Mouse (Mus musculus): ENCODE measurements around the gene Hsdl1. TPM values are rescaled to one million over a fixed set of nuclear protein-coding genes. Genes with fewer than 3 reads are reported as not detected.
A peak's percentile ranks its signal among the peaks of the same experiment; 100 is the strongest.

The Hsdl1 gene
- polyA plus RNA-seq, 1 experiment from 2014 or later: 73.0 TPM

DNA sequence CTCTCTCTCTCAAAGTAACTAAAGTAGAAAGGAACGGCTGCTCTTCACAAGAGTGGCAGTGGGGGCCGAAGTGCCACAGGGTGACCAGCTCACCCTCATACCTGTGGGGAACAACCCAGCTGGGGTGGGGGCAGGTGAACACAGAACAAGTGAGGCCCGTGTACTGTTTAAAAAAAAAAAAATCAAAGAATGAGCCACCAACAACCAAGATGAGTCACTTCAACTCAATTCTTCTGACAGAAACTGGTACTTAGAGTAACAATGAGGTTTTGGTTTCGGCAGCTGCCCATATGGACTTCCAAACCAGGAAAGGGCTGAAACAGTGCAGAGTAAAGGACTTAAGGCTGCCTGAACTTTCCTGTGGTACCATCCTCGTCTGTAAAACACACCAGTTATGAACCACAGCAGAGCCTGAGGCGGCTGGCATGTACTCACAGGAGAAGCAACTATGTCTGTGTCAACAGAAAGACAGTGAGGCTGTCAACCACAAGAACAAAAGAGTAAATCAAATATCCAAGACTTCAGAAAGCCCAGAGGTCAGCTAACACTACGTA, 26.3 kb downstream of the Hsdl1 start:
- Histone ChIP-seq H3K27ac (replicated peaks) (no peak overlapping the region), H3K4me1 (0 out of 2 replicates have a peak, but pooled peaks cover 2% of the 10 kb centered on the region), H3K36me3 (peaks cover 52% of the 10 kb centered on the region), H3K9me3 (replicated peaks) (no peaks in the 10 kb centered on the region), H3K27me3 (ENCODE audit: low read depth, poor library complexity, severe bottlenecking) (no peaks in the 10 kb centered on the region), H3K4me3 (no peak overlapping the region)
- DNase-seq (ENCODE audit: low spot score): no peak
- WGBS: 81% methylated on average over 7 of the region's 7 CpGs

DNA sequence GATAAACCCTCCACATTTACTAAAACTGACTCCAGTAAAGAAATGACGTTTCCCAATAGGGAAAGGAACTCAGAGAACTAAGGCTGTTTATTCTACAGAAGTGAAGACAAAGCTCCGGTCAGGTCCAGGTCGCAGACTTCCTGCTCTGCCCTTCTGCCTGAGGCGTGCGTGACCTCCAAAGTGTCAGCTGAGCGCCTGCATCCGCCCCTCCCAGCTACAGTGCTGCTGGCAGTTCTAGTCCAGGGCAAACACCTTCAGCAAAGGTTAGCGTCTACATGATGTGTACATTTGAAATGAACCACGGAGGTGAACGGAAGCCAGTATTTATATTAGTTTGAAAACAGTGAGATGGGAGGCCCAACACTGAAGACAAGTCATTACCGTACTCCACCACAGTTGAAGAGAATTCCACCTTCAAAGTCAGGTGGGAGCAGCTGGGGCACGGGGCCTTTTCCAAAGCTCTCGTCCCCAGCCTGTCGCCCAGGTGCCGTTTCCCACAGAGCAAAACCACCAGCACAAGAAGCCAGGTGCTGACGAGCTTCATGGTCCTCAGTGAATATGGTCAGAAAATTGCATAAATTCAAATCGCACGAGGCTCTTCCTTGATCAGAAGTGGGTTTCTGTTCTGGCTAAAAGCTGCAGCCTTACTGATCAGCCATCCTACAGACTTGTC, 27.8 kb downstream of the Hsdl1 start:
- 91% methylated on average over 18 of the region's 18 CpGs for WGBS
- no peaks in the 10 kb centered on the region for H3K9me3 ChIP-seq (replicated peaks)
- no peak overlapping the region for H3K4me3 ChIP-seq
- no peak for DNase-seq (ENCODE audit: low spot score)
- H3K4me1 ChIP-seq: no peaks in the 10 kb centered on the region
- no peak overlapping the region for H3K27ac ChIP-seq (replicated peaks)
- no peaks in the 10 kb centered on the region for H3K27me3 ChIP-seq (ENCODE audit: low read depth, poor library complexity, severe bottlenecking)
- H3K36me3 ChIP-seq: peaks cover 66% of the 10 kb centered on the region

DNA sequence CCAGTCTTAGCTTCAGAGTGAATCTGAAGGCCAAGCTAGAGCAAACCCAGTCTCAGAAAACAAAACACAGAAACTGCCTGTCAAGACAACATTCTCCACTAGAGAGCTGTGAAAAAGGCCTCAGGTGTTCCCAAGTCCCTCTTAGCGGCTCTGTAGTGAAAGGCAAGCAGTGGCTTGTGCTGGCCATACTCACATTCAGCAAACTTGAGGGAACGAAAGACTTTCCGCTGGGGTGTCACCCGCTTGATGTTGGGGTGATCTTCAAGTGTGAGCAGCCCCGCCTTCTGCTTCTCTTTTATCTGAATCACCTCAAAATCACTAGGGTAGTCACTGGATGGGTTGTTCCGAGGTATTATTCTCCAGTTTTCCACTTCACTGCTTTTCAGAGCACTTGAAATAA, 29.2 kb downstream of the Hsdl1 start:
- Histone ChIP-seq H3K9me3 (replicated peaks) (no peaks in the 10 kb centered on the region), H3K27me3 (ENCODE audit: low read depth, poor library complexity, severe bottlenecking) (no peaks in the 10 kb centered on the region), H3K27ac (replicated peaks) (no peak overlapping the region), H3K4me3 (no peak overlapping the region), H3K36me3 (peaks cover 73% of the 10 kb centered on the region), H3K4me1 (no peaks in the 10 kb centered on the region)
- 95% methylated on average over 6 of the region's 6 CpGs for WGBS
- DNase-seq (ENCODE audit: low spot score): no peak

DNA sequence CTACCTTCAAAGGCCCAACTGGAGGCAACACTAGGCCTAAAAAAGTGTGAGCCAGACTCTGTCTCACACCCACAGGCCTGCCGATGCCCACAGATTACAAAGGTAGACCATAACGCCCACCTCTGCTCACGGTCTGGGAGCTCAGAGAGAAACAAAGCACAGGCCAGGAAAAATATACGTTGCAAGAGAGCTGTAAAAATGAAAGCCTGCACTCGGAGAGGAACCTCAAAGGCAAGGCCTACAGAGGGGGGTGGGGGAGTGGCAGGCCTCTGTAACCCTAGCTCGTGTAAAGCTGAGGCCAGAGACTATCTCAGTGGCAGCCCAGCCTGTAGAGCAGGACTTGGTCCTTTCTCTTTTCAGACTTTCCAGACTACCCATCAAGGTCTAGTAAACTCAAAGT, 29.8 kb downstream of the Hsdl1 start:
- no peaks in the 10 kb centered on the region for H3K27me3 ChIP-seq (ENCODE audit: low read depth, poor library complexity, severe bottlenecking)
- 91% methylated on average over 6 of the region's 6 CpGs for WGBS
- no peaks in the 10 kb centered on the region for H3K4me1 ChIP-seq
- no peak for DNase-seq (ENCODE audit: low spot score)
- H3K4me3 ChIP-seq: no peak overlapping the region
- H3K27ac ChIP-seq (replicated peaks): no peak overlapping the region
- no peaks in the 10 kb centered on the region for H3K9me3 ChIP-seq (replicated peaks)
- peaks cover 79% of the 10 kb centered on the region for H3K36me3 ChIP-seq

DNA sequence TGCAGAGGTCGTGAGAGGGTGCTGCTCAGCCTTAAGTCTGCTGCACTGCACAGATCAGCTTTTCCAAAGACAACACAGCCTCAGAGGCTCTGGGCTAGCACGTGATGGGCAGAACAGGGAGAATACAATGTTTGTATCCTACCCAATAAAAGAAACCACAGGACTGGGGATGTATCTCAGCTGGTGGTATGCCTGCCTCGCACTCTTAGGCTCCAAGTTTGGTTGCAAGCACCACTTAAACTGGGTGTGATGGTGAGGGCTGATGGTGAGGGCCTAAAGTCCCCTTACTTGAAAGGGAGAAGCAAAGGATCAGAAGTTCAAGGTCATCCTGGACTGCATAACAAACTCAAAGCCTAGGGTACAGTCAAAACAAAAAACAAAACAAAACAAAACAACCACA, 30.4 kb downstream of the Hsdl1 start:
- Histone ChIP-seq H3K4me3 (no peak overlapping the region), H3K36me3 (peaks cover 85% of the 10 kb centered on the region), H3K9me3 (replicated peaks) (no peaks in the 10 kb centered on the region), H3K4me1 (no peaks in the 10 kb centered on the region), H3K27me3 (ENCODE audit: low read depth, poor library complexity, severe bottlenecking) (no peaks in the 10 kb centered on the region), H3K27ac (replicated peaks) (no peak overlapping the region)
- no peak for DNase-seq (ENCODE audit: low spot score)
- 90% methylated on average over 3 of the region's 3 CpGs for WGBS

DNA sequence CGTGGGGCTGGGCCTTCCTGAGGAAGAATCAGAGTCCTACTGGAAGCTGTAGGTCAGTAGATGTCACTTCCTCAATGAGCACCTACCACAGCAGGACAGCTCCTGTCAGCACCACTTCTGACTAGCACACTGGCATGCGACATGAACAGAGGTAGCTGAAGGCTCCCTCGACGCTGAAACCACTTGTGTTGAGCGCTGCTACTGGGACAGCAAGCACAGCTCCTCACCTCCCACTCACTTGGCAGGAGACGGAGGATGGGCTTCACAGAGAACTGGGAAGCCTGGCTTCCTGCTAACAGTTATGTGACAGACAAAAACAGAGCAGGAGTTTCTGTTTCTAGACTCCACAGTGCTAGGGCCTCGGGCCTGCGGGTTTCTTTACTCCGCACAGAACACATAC, 43.0 kb downstream of the Hsdl1 start:
- H3K4me3 ChIP-seq: no peak overlapping the region
- H3K4me1 ChIP-seq: peaks cover 9% of the 10 kb centered on the region; the same call in 1 of the 2 replicates
- H3K27me3 ChIP-seq (ENCODE audit: low read depth, poor library complexity, severe bottlenecking): no peaks in the 10 kb centered on the region
- no peak overlapping the region for H3K27ac ChIP-seq (replicated peaks)
- peaks cover 100% of the 10 kb centered on the region for H3K36me3 ChIP-seq
- no peak for DNase-seq (ENCODE audit: low spot score)
- H3K9me3 ChIP-seq (replicated peaks): no peaks in the 10 kb centered on the region
- 95% methylated on average over 9 of the region's 9 CpGs for WGBS

DNA sequence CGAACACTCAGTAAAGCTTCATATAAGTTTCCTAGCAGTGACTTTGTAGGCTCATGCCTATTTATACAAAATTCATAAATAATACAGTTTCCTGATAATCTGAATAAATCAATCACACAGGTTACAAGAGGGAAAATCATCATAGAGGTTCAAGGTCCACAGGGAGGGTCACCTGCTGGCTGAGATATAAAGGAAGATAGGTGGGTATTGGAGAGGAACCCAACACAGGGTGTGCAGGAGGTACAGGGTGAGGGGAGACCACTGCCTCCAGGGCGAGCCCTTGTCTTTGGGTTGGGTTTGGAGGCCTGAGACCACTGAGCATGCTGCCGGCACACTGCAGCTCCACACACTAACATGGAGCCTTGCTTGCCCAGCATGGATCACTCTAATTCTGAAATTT, 43.6 kb downstream of the Hsdl1 start:
- H3K4me1 ChIP-seq: peaks cover 9% of the 10 kb centered on the region; the same call in 1 of the 2 replicates
- peaks cover 100% of the 10 kb centered on the region for H3K36me3 ChIP-seq
- no peak overlapping the region for H3K4me3 ChIP-seq
- H3K9me3 ChIP-seq (replicated peaks): no peaks in the 10 kb centered on the region
- no peak for DNase-seq (ENCODE audit: low spot score)
- H3K27me3 ChIP-seq (ENCODE audit: low read depth, poor library complexity, severe bottlenecking): no peaks in the 10 kb centered on the region
- WGBS: 89% methylated on average over 3 of the region's 3 CpGs
- no peak overlapping the region for H3K27ac ChIP-seq (replicated peaks)

DNA sequence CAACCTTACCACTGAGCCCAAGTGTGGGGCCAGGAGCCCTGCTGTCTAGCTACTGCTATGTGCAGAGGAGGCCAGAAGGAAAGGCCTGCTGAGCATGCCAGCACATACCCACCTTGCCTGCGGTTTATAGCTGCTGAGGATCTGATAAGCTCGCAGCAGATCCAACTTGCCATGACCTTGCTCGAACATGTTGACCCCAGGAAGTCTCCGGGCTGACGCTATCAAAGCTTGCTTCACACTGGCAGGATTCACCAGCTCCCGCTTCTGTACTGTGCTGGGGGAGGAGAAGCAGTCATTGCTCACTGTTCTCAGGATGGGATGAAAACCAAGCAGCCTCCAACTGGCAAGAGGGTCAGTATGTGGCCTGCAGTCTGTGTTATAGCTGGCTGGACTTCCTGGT, 44.0 kb downstream of the Hsdl1 start:
- Histone ChIP-seq H3K36me3 (peaks cover 98% of the 10 kb centered on the region), H3K4me1 (peaks cover 9% of the 10 kb centered on the region; the same call in 1 of the 2 replicates), H3K4me3 (no peak overlapping the region), H3K27me3 (ENCODE audit: low read depth, poor library complexity, severe bottlenecking) (no peaks in the 10 kb centered on the region), H3K27ac (replicated peaks) (no peak overlapping the region), H3K9me3 (replicated peaks) (no peaks in the 10 kb centered on the region)
- DNase-seq (ENCODE audit: low spot score): no peak
- WGBS: 90% methylated on average over 6 of the region's 6 CpGs

DNA sequence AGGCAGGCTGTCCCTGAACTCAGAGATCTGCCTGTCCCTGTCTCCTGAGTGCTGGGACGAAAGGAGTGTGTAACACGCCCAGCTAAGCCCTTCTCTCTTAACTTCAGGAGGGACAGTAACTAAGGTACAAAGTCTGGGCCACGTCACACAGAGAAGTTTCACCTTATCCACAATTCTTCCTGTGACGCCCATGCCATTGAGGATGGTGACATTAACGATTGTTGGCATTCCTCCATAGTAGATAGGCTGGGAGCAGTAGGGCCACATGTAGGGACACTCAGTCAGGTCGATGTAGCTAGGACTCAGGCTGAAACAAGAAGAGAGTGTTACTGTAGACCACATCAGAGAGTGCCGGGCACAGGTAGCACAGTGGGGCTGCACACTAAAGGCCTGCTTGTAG, 46.2 kb downstream of the Hsdl1 start:
- H3K4me3 ChIP-seq: no peak overlapping the region
- 96% methylated on average over 7 of the region's 7 CpGs for WGBS
- H3K27ac ChIP-seq (replicated peaks): no peak overlapping the region
- H3K9me3 ChIP-seq (replicated peaks): no peaks in the 10 kb centered on the region
- no peaks in the 10 kb centered on the region for H3K27me3 ChIP-seq (ENCODE audit: low read depth, poor library complexity, severe bottlenecking)
- no peak for DNase-seq (ENCODE audit: low spot score)
- H3K36me3 ChIP-seq: peaks cover 98% of the 10 kb centered on the region
- 0 out of 2 replicates have a peak, but pooled peaks cover 4% of the 10 kb centered on the region for H3K4me1 ChIP-seq

DNA sequence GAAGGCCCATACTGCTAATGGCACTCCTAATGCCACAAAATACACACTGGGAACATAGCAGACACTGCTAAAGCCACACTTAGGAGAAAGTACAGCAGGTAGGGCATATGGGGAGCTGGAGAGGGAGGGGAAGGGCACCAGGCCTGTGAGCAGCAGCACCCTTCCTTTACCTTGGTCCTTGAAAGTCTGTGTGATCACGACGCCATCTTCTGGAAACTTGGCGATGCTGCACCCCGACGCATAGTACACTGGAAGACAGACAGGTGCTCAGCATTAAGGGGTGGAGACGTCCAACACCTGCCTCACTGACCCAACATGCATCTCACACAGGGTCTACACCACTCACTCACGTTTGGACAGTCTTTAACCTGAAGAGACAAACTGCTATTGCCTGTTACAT, 54.9 kb downstream of the Hsdl1 start:
- H3K4me1 ChIP-seq: peaks cover 12% of the 10 kb centered on the region
- H3K27ac ChIP-seq (replicated peaks): no peak overlapping the region
- peaks cover 99% of the 10 kb centered on the region for H3K36me3 ChIP-seq
- 73% methylated on average over 7 of the region's 7 CpGs for WGBS
- H3K4me3 ChIP-seq: no peak overlapping the region
- no peaks in the 10 kb centered on the region for H3K9me3 ChIP-seq (replicated peaks)
- DNase-seq (ENCODE audit: low spot score): no peak
- H3K27me3 ChIP-seq (ENCODE audit: low read depth, poor library complexity, severe bottlenecking): no peaks in the 10 kb centered on the region

DNA sequence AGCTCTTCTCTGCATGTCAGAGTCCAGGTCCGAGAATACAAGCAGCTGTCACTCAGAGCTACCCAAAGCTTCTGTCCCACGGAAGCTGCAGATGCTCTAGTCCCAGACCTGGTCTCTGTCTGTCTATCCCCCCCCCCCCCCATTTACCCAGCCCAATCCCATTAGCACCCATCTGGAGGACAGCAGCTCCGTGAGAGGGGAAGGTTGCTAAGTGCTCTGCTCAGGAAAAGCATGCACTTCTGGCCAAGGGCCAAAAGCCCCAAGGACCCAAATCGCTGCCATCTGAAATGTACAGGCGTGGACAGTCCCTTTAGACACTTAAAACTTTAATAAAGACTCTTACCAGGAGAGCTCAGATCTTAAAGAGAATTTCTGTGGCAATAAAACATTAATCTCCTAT, 58.3 kb downstream of the Hsdl1 start:
- Histone ChIP-seq H3K4me1 (peaks cover 12% of the 10 kb centered on the region), H3K27ac (replicated peaks) (no peak overlapping the region), H3K9me3 (replicated peaks) (no peaks in the 10 kb centered on the region), H3K4me3 (no peak overlapping the region), H3K36me3 (peaks cover 100% of the 10 kb centered on the region), H3K27me3 (ENCODE audit: low read depth, poor library complexity, severe bottlenecking) (no peaks in the 10 kb centered on the region)
- WGBS: 71% methylated on average over 5 of the region's 5 CpGs
- DNase-seq (ENCODE audit: low spot score): no peak

DNA sequence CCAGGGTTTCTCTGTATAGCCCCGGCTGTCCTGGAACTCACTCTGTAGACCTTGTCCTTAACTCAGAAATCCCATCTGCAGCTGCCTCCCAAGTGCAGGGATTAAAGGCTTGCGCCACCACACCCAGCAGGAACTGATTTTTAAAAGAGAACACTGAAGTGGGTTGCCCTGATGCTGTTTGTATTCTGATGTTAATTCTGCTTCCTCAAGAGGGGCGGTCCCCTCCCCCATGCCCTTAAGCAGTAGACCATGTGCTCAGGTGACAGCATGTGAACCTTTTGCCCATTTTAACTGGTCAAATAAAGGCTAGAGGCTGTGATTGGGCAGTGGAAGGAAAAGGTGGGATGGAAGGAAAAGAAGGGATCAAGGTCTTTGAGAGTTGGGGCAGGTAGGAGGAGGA, 59.2 kb downstream of the Hsdl1 start:
- Histone ChIP-seq H3K4me1 (peaks cover 12% of the 10 kb centered on the region), H3K27ac (replicated peaks) (0 out of 2 replicates have a peak overlapping the region, but pooled peaks have one; percentile 17), H3K9me3 (replicated peaks) (no peaks in the 10 kb centered on the region), H3K36me3 (peaks cover 100% of the 10 kb centered on the region), H3K4me3 (no peak overlapping the region), H3K27me3 (ENCODE audit: low read depth, poor library complexity, severe bottlenecking) (no peaks in the 10 kb centered on the region)
- 50% methylated on average over 3 of the region's 3 CpGs for WGBS
- DNase-seq (ENCODE audit: low spot score): no peak

DNA sequence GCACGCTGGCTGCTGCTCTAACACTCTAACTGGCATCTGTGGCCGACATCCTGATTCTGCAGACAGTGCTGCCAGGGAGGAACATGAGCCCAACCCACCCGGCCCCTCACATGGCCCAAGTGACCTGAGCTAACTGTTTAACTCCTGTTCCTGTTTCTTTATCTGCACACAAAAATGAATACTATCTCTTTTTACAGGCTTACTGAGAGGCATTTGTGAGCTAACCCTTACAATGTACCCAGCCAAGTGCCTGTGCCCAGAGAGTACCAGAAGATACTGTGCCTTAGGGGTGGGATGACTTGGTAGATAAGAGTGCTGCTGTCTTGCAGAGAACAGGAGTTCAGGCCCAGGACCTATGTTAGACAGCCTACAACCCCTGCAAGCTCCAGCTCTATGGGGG, 60.0 kb downstream of the Hsdl1 start:
- H3K27me3 ChIP-seq (ENCODE audit: low read depth, poor library complexity, severe bottlenecking): no peaks in the 10 kb centered on the region
- H3K27ac ChIP-seq (replicated peaks): no peak overlapping the region
- H3K9me3 ChIP-seq (replicated peaks): no peaks in the 10 kb centered on the region
- 91% methylated on average over 3 of the region's 3 CpGs for whole genome bisulfite sequencing
- H3K4me3 ChIP-seq: no peak overlapping the region
- no peak for DNase-seq (ENCODE audit: low spot score)
- peaks cover 100% of the 10 kb centered on the region for H3K36me3 ChIP-seq
- H3K4me1 ChIP-seq: peaks cover 12% of the 10 kb centered on the region
